Mouse (Mus musculus) lung, adult 18-20 months (tissue): ENCODE measurements around the gene Olfr1079.
"Not testable (repeated sequence)": the region's sequence is repeated elsewhere in the genome, so short reads cannot be mapped to it uniquely, and the experiment has no call there.

Experiments
- DNase-seq, 2 experiments: peaks; one replicate each; pipeline ENCODE4 v3.0.0; 2022; ENCODE audit warnings: mixed read lengths in 2 of 2

Gene Olfr1079

GRCm38 (mm10) chr2:86542380-86542779 is at the start of gene Olfr1079:
Olfr1079 (minus strand) TSS chr2:86542480.
- DNase-seq, result no peak

GRCm38 (mm10) chr2:86558135-86558534 is 15.9 kb upstream of the Olfr1079 start, which contains the start of gene Olfr1080:
Olfr1080 (minus strand) TSS chr2:86558235.
- DNase-seq, result not testable (repeated sequence)

- DNase-seq, result no peak
Measured at GRCm38 (mm10) chr2:86530991-86531390, 11.3 kb downstream of the Olfr1079 start.

- DNase-seq, result no peak
Measured at GRCm38 (mm10) chr2:86508161-86508560, 34.1 kb downstream of the Olfr1079 start, which contains the start of gene Olfr1076. Olfr1076 (plus strand) TSS chr2:86508461.

- no peak for DNase-seq
Measured at GRCm38 (mm10) chr2:86487286-86487685, 55.0 kb downstream of the Olfr1079 start, which contains the start of gene Olfr228. Olfr228 (minus strand) TSS chr2:86487386.
